Mouse (Mus musculus): ENCODE data around the gene Gm45716.

The Gm45716 gene

GRCm38 (mm10) chr11:90187441-90187840 lies at the start of gene Gm45716:
Gene Gm45716 (plus strand): TSS chr11:90187683.
- no peak for DNase-seq (ENCODE audit: low spot score in 2 of 2)

DNA sequence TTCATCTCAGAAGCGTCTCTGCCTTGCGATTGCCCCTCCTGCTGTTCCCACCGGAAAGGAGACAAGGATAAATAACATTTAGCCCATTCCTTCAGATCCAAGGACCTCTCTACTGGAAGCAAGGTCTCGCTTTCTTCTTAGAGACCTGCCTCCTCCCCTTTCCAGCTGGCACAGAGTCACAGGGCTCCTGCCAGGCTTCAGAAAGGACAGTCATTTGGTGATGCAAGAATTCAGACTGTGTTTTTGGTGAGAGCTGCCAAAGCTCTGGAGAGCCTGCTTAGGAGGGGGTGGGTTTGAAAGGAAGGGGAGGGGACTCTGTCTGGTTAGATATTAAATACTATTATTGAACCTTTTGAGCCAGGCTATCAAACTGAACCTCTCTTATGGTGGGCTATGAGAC lies 45.1 kb upstream of the Gm45716 start:
- peak in 1 of 2 experiments; percentile 82 for DNase-seq (ENCODE audit: low spot score in 2 of 2)

GRCm38 (mm10) chr11:90142936-90143335 lies 44.5 kb upstream of the Gm45716 start:
- no peak for DNase-seq (ENCODE audit: low spot score in 2 of 2)

- DNase-seq (ENCODE audit: low spot score in 2 of 2): no peak
Observed at GRCm38 (mm10) chr11:90146086-90146860, 41.2 kb upstream of the Gm45716 start.

DNA sequence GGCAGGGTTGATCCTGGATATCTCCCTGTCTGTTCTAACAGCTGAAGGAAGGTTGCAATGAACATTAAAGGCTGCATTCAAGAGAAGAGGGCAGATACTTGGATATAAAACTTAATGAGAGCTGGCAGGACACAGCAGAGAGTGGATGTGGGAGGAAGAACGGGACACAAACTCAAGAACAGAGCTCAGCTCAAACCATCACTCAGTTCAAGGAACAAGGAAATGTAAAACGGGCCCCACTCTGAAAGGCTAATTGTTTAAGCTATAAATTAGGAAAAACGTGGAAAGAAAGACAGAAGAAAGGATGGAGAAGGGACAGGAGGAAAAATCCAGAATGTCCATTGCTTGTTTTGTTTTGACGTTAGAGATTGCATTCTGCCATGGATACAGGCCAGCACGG lies 32.4 kb upstream of the Gm45716 start:
- no peak for DNase-seq (ENCODE audit: low spot score in 2 of 2)

GRCm38 (mm10) chr11:90155466-90155865 lies 32.0 kb upstream of the Gm45716 start:
- DNase-seq (ENCODE audit: low spot score in 2 of 2): no peak

GRCm38 (mm10) chr11:90167771-90168170 lies 19.7 kb upstream of the Gm45716 start:
- DNase-seq (ENCODE audit: low spot score in 2 of 2): no peak

DNA sequence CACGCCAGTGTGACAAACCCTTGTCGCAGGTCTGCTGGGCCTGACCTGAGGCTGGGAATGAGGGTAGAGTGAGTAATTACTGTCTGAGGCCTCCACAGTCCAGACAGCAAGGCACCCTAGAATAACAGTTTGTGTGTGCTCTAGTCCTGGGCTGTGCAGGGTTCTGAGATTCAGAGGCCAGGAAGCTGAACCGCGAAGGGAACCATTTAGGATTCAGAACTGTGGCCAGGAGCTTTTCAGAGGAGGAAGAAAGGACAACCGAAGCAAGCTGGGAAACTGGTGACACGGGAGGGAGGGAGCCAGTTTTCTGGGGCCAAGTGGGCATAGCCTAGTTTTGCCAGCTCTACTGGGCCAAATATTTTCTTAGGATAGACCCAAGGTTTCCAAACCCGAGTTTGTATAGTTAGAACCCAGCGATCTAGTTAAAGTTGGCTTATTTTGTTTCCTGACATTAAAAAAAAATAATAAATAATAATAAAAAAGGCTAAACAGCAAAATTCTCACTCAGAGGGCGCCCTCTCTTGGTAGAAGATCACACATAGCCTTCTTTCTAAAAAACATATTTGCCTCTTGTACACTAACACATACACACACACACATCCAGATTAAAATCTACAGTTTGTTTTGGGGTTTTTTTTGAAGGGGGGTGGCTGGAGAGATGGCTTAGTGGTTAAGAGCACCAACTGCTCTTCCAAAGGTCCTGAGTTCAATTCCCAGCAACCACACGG lies 19.0 kb upstream of the Gm45716 start:
- DNase-seq (ENCODE audit: low spot score in 2 of 2): no peak

DNA sequence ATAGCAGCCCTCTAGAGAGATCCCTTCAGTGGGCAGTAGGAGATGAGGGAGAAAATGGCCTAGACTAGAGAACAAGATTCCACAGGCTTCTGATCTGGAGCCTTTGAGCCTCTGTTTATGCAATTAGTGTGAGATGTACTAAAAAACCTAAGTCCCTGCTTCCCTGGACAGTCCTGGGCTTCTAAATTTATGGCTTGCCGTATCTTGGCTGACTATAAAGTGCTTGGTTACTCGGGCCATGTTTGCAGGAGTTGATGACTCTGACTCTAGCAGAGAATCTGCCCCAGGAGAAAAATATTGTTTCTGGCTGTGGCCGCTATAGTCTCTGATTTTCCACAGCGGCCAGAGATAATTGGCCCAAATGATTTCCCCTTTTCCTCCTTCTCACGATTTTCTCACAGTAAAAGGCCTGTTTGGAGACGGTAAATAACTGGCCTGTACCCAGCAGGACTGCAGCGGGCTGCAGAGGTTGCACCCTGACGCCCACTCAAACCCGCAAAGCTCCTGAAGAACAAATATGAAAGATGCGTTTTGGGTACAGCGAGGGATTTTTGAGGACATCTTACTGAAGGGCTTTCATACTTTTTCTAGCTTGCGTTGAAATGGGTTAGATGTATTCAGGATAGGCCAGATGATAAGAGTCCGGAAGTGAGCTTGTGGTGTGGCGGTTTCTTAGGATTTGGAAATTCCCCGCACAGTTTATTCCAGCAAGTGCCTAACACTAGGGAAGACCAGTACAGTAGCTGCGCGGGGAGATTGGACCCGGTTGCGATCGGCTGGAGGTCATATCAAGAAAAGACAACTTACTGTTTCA lies 18.1 kb upstream of the Gm45716 start:
- no peak for DNase-seq (ENCODE audit: low spot score in 2 of 2)

DNA sequence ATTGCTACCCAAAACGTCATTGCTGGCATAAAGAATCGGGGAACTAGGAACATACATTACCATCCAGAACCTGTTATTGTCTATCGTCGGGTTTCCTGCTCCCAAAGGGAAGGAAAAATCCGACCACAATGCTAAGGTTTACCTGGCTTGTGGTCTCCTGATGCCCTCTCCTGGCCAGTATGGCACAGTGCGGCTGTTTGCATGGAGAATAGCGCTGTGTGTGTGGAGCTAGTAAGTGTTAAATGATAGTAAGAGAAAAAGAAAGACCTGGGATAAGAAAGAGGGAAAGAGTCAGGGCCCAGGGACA lies 17.5 kb upstream of the Gm45716 start:
- peak; percentile 37 for DNase-seq (ENCODE audit: low spot score in 2 of 2)

GRCm38 (mm10) chr11:90172331-90172730 lies 15.2 kb upstream of the Gm45716 start:
- DNase-seq (ENCODE audit: low spot score in 2 of 2): no peak

- DNase-seq (ENCODE audit: low spot score in 2 of 2): no peak
Observed at GRCm38 (mm10) chr11:90175634-90176300, 11.7 kb upstream of the Gm45716 start.

GRCm38 (mm10) chr11:90177389-90177788 lies 10.1 kb upstream of the Gm45716 start:
- DNase-seq (ENCODE audit: low spot score in 2 of 2): no peak

- no peak for DNase-seq (ENCODE audit: low spot score in 2 of 2)
Observed at GRCm38 (mm10) chr11:90183361-90183760, 4.1 kb upstream of the Gm45716 start.

GRCm38 (mm10) chr11:90184756-90185155 lies 2.7 kb upstream of the Gm45716 start:
- no peak for DNase-seq (ENCODE audit: low spot score in 2 of 2)

- DNase-seq (ENCODE audit: low spot score in 2 of 2): no peak
Observed at GRCm38 (mm10) chr11:90190156-90190555, 2.7 kb downstream of the Gm45716 start.

DNA sequence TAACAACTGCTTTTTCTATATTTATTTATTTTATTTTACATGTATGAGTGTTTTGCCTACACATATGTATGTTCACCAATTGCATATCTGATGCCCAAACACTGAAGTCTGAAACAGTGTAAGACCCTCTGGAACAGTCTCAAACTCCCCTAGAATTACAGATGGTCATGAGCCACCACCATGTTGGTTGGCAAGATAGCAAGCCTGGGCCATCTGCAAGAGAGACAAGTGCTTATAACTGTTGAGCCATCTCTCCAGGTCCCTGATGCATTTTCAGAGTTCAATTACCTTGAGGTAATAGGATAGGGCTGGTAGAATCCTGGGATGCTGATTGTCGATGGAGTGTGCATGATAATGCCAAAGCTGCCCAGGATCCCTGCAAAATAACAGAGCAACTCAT lies 7.5 kb downstream of the Gm45716 start:
- DNase-seq (ENCODE audit: low spot score in 2 of 2): no peak

DNA sequence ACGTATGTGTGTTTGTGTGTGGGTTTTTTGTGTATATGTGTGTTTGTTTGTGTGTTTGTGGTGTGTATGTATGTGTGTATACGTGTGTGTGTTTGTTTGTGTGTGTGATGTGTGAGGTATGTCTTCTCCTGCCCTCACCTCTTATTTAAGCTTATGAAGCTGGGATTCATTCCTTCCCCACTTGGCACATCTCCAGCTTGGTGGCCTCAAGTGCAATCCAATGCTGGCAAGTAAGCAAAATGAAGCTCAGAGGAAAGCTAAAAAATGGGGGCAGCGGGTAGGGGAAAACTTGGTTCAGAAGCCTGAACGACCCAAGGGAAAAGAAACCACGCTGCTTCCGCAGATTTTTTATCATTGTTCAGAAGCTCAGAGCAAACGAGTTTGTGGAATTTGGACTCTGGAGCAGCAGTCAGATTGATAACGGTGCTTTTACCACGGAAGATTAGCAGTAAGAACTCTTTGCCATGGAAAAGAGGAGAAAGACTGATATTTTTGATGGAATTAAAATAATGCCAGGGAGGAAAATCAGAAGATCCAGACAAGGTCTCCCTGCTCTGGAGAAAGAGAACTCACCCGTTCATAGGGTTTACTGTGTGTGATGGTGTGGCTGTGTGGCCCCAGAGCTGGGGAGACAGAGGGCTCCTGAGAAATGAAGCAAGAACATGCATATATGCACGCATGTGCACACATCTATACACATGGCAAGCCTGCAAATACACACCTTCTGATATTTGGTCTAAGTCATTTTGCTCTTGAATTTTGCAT lies 8.5 kb downstream of the Gm45716 start:
- peak in 1 of 2 experiments; percentile 19 for DNase-seq (ENCODE audit: low spot score in 2 of 2)

GRCm38 (mm10) chr11:90196521-90197215 lies 9.2 kb downstream of the Gm45716 start:
- no peak for DNase-seq (ENCODE audit: low spot score in 2 of 2)

DNA sequence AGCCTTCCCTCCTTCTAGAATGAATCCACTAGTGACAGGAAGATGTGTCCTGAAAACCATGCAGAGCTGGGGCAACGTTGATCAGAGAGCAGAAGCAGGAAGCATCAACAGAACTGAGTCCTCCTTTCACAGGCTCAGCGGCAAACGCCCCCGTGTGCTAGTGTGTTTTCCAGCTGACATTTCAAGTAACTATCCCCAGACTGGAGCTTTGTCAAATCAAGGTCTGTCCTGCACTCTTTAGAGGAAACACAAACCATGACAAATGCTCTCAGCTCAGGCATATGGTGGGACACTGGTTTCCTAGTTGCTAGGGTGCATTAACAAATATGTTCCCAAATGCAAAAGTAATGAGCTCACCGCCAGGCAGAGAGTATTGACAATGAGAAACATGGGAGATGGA lies 10.6 kb downstream of the Gm45716 start:
- no peak for DNase-seq (ENCODE audit: low spot score in 2 of 2)

GRCm38 (mm10) chr11:90200826-90201225 lies 13.3 kb downstream of the Gm45716 start:
- DNase-seq (ENCODE audit: low spot score in 2 of 2): no peak

All from urinary bladder, postnatal 36 days (tissue).